Mouse (Mus musculus) bone marrow, adult 2 months (tissue): ENCODE data around the gene Piwil1. TPM values are rescaled to one million over a fixed set of nuclear protein-coding genes. Genes with fewer than 3 reads are reported as not detected.

Experiments
- H3K27ac ChIP-seq: fragments of 200-500 bp; 2 replicates; pipeline ENCODE4 v1.5.1; 2012; ENCODE audit warnings: low read depth, mild to moderate bottlenecking, control low read depth, inconsistent platforms, low read length; ENCODE audit not compliant: control insufficient read depth, poor library complexity, insufficient read depth
- H3K4me1 ChIP-seq: fragments of 200-500 bp; 2 replicates; pipeline ENCODE4 v1.6.1; 2011; ENCODE audit warnings: low read length; ENCODE audit not compliant: control insufficient read depth, insufficient read depth
- H3K4me3 ChIP-seq: fragments of 200-500 bp; replicated peaks from 2 replicates; pipeline ENCODE3; 2011; ENCODE audit warnings: mild to moderate bottlenecking, low read depth, low read length, control low read depth; ENCODE audit not compliant: control insufficient read depth
- CTCF ChIP-seq: fragments of 200-500 bp; IDR thresholded peaks from 2 replicates; pipeline ENCODE4 v1.5.1; 2011; ENCODE audit warnings: low read length, control low read depth; ENCODE audit not compliant: control insufficient read depth, insufficient read depth
- POLR2A ChIP-seq: fragments of 200-500 bp; IDR thresholded peaks from 2 replicates; pipeline ENCODE4 v1.6.1; 2011; ENCODE audit warnings: low read depth, mild to moderate bottlenecking, control low read depth, low read length, borderline replicate concordance; ENCODE audit not compliant: control insufficient read depth
- WGBS: fragments of 180-500 bp; shearing (Covaris S2); methylation state at CpG from one replicate; pipeline ENCODE4 v1.1.7; 2018; 5-methylcytosine and 5-hydroxymethylcytosine counted together
- polyA plus RNA-seq: library from polyadenylated mRNA; stranded (reverse); fragments of >200 nt; gene quantifications from 2 replicates; pipeline ENCODE4 v1.2.4, GENCODE M21; 2011; ENCODE audit warnings: low replicate concordance; ENCODE audit not compliant: missing spikeins, insufficient read depth, insufficient read length

Gene Piwil1
- polyA plus RNA-seq, 1 experiment: not detected

GRCm38 (mm10) chr5:128677861-128678260 lies 24.5 kb upstream of the Piwil1 start:
- Histone ChIP-seq H3K4me1 (no peaks in the 10 kb centered on the region), H3K4me3 (no peak overlapping the region), H3K27ac (no peak overlapping the region)
- WGBS: 87% methylated on average over 6 of the region's 6 CpGs
- no peak for TF ChIP-seq CTCF
- no peak for TF ChIP-seq POLR2A

DNA sequence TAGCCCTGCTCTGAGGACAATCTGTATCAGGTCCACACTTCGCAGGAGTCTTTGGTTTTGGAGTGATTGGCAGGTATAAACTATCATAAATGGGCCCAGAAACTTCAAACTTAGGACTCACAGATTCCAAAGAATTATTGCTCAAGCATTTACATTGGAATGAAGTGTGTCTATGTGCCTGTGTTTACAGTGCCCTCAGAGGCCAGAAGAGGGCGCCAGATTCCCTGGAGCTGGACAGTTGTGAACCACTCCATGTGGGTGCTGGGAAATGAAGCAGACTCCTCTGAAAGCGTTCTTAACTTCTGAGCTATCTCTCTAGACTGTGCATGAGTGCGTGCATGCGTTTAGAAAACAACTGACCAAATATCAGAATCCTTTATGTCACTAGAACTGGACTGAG lies 20.9 kb upstream of the Piwil1 start:
- no peak overlapping the region for H3K27ac ChIP-seq
- 43% methylated on average over 5 of the region's 5 CpGs for WGBS
- no peak for TF ChIP-seq POLR2A
- TF ChIP-seq CTCF: no peak
- no peaks in the 10 kb centered on the region for H3K4me1 ChIP-seq
- H3K4me3 ChIP-seq: no peak overlapping the region

GRCm38 (mm10) chr5:128684192-128684591 lies 18.1 kb upstream of the Piwil1 start:
- Histone ChIP-seq H3K27ac (no peak overlapping the region), H3K4me1 (no peaks in the 10 kb centered on the region), H3K4me3 (no peak overlapping the region)
- TF ChIP-seq POLR2A: no peak
- no peak for TF ChIP-seq CTCF
- WGBS: 33% methylated on average over 10 of the region's 10 CpGs

DNA sequence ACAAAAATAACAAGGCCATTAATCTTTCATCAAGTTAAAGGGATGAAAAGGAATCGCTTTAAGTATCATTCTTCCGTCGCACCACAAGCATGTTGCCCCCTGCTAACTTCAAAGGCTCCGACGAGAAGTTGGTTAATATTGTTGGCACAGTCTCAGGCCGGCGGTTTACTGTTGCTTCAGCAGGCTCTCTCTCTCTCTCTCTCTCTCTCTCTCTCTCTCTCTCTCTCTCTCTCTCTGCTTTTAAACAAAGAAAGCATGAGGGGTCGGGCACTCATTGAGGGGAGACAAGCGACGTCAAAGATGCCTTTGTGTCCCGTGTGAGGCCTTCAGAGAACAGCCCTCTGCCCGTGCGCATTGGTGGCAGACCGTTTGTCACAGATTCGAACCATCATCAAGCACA lies 17.7 kb upstream of the Piwil1 start:
- Histone ChIP-seq H3K4me1 (no peaks in the 10 kb centered on the region), H3K27ac (no peak overlapping the region), H3K4me3 (no peak overlapping the region)
- WGBS: 49% methylated on average over 15 of the region's 15 CpGs
- TF ChIP-seq POLR2A: no peak
- TF ChIP-seq CTCF: no peak

- Histone ChIP-seq H3K4me1 (no peaks in the 10 kb centered on the region), H3K27ac (no peak overlapping the region), H3K4me3 (no peak overlapping the region)
- no peak for TF ChIP-seq CTCF
- TF ChIP-seq POLR2A: no peak
- 73% methylated on average over 5 of the region's 5 CpGs for WGBS
Measured at GRCm38 (mm10) chr5:128687139-128687538, 15.2 kb upstream of the Piwil1 start.

GRCm38 (mm10) chr5:128694107-128694506 lies 8.2 kb upstream of the Piwil1 start:
- H3K4me1 ChIP-seq: no peaks in the 10 kb centered on the region
- WGBS: 49% methylated on average over 6 of the region's 6 CpGs
- TF ChIP-seq CTCF (no peak), POLR2A (no peak)
- no peak overlapping the region for H3K27ac ChIP-seq
- no peak overlapping the region for H3K4me3 ChIP-seq

DNA sequence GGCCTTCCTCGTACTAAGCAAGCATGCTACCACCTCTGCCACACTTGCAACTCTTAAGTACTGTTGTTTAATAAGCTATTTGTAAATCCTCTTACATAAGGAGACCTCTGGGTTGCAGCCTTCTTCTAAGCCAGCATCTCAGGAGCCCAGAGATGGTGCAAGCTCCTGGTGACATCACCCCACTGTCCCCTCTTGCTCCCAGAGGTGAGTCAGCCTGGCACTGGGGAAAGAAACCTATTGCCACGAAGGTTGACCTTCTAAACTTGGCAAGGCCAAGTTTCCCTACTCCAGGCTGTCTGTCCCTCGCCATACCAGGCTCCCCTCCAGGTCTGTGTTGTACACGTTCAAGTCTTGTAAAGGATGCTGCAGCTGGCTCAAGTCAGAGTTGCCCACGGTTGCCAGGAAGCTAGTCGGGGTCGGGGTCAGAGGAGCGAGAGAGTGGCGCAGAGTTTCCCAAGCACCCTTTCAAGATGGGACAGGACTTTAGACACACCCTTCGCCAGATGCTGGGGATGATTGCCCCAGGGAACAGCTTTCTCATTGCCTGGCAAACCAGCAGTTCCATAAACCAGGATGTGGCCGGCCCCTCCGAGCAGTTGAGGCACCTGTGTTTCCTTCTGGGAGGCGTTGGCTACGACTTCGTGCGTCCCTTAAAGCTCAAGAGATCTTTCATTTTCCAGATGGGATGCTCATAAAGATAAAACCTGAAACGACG lies 7.6 kb upstream of the Piwil1 start:
- H3K4me1 ChIP-seq: no peaks in the 10 kb centered on the region
- no peak overlapping the region for H3K27ac ChIP-seq
- H3K4me3 ChIP-seq: no peak overlapping the region
- TF ChIP-seq CTCF: no peak
- TF ChIP-seq POLR2A: no peak
- WGBS: 76% methylated on average over 18 of the region's 18 CpGs

DNA sequence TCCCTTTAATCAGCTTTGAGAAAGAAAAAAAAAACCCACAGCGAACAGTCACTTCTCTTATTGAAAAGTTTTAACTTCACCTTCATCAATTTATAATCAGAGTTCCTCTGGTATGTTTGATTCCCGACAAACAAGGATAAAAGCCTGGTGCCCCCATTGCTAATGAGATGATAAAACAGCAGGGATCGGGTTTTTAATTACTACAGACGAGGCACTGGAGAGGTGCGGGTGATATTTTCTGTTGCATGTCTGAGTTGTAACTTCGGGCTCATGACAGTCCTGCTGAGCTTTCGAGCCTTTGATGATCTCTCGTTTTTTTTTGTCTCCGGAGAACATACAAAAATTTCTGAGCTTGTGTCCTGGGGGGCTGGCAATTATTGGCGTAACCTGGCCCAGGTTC lies 5.5 kb upstream of the Piwil1 start:
- TF ChIP-seq POLR2A (no peak), CTCF (no peak)
- Histone ChIP-seq H3K4me1 (no peaks in the 10 kb centered on the region), H3K27ac (no peak overlapping the region), H3K4me3 (no peak overlapping the region)
- 82% methylated on average over 10 of the region's 10 CpGs for WGBS

GRCm38 (mm10) chr5:128700716-128701115 lies 1.6 kb upstream of the Piwil1 start:
- no peak overlapping the region for H3K4me3 ChIP-seq
- TF ChIP-seq POLR2A (no peak), CTCF (no peak)
- H3K4me1 ChIP-seq: no peaks in the 10 kb centered on the region
- 48% methylated on average over 11 of the region's 11 CpGs for WGBS
- no peak overlapping the region for H3K27ac ChIP-seq
